Mouse (Mus musculus) heart, embryonic 11.5 days (tissue): Measurements from ENCODE around the gene Tmem258. TPM values are rescaled to one million over a fixed set of nuclear protein-coding genes. Genes with fewer than 3 reads are reported as not detected.

Experiments
- ATAC-seq: fragments of 200-750 bp; cut with Nextera tagmentation; replicated peaks from 2 replicates; pipeline ENCODE4 v1.8.0; 2017; ENCODE audit warnings: moderate library complexity; ENCODE audit not compliant: insufficient number of reproducible peaks, low FRiP score, low TSS enrichment
- H3K27ac ChIP-seq: fragments of 300-500 bp; sonication (generic); 2 replicates; pipeline ENCODE4 v1.5.1; 2014; ENCODE audit warnings: mild to moderate bottlenecking, low read depth, low read length
- H3K27me3 ChIP-seq: fragments of 300-500 bp; sonication (generic); 2 replicates; pipeline ENCODE4 v1.6.1; 2014; ENCODE audit warnings: mild to moderate bottlenecking, low read length, mixed read lengths; ENCODE audit not compliant: control insufficient read depth, insufficient read depth
- H3K36me3 ChIP-seq: fragments of 300-500 bp; sonication (generic); 2 replicates; pipeline ENCODE4 v1.6.1; 2014; ENCODE audit warnings: mild to moderate bottlenecking, low read length, moderate library complexity, mixed read lengths; ENCODE audit not compliant: control insufficient read depth, insufficient read depth
- H3K4me1 ChIP-seq: fragments of 300-500 bp; sonication (generic); 2 replicates; pipeline ENCODE4 v1.6.1; 2014; ENCODE audit warnings: low read length; ENCODE audit not compliant: control insufficient read depth, insufficient read depth
- H3K4me2 ChIP-seq: fragments of 300-500 bp; sonication (generic); 2 replicates; pipeline ENCODE4 v1.6.1; 2014; ENCODE audit warnings: mild to moderate bottlenecking, moderate library complexity
- H3K4me3 ChIP-seq: fragments of 300-500 bp; sonication (generic); 2 replicates; pipeline ENCODE4 v1.5.1; 2014; ENCODE audit warnings: low read depth, low read length
- H3K9ac ChIP-seq: fragments of 300-500 bp; sonication (generic); 2 replicates; pipeline ENCODE4 v1.6.1; 2014; ENCODE audit warnings: mild to moderate bottlenecking, low read depth, low read length, moderate library complexity
- H3K9me3 ChIP-seq: fragments of 300-500 bp; sonication (generic); replicated peaks from 2 replicates; pipeline ENCODE4 v1.6.1; 2016; ENCODE audit warnings: low read length; ENCODE audit not compliant: control insufficient read depth
- WGBS: fragments of 180-500 bp; shearing (Covaris S2); extraction: QIAGEN DNeasy Blood & Tissue Kit; methylation state at CpG from one replicate; pipeline ENCODE4 v1.1.7; 2014; ENCODE audit not compliant: insufficient replicate concordance; 5-methylcytosine and 5-hydroxymethylcytosine counted together
- polyA plus RNA-seq: library from polyadenylated mRNA; unstranded; fragments of >200 nt; fragmentation: Nextera tagmentation; extraction: Ambion mirVana; gene quantifications from 2 replicates; pipeline ENCODE4 v1.2.1, GENCODE M21; 2014

Tmem258 gene
- polyA plus RNA-seq, 1 experiment from 2014 or later = 412 TPM

GRCm38 (mm10) chr19:10198723-10199122 lies 5.1 kb upstream of the Tmem258 start:
- H3K27me3 ChIP-seq = no peaks in the 10 kb centered on the region
- no peak overlapping the region for H3K4me3 ChIP-seq
- 27% methylated on average over 3 of the region's 3 CpGs for WGBS
- no peak for ATAC-seq
- no peak overlapping the region for H3K4me2 ChIP-seq
- H3K27ac ChIP-seq = no peak overlapping the region
- no peak overlapping the region for H3K9ac ChIP-seq
- peaks cover 34% of the 10 kb centered on the region for H3K36me3 ChIP-seq
- no peaks in the 10 kb centered on the region for H3K9me3 ChIP-seq
- peaks cover 8% of the 10 kb centered on the region for H3K4me1 ChIP-seq

- peak overlapping the region; percentile 93 for H3K9ac ChIP-seq
- H3K4me2 ChIP-seq = peak overlapping the region; percentile 82
- H3K27me3 ChIP-seq = no peaks in the 10 kb centered on the region
- H3K27ac ChIP-seq = peak overlapping the region; percentile 85
- WGBS = 3% methylated on average over 23 of the region's 23 CpGs
- H3K36me3 ChIP-seq = peaks cover 22% of the 10 kb centered on the region
- peak overlapping the region; percentile 99 for H3K4me3 ChIP-seq
- peak; percentile 55; the same call in 1 of the 2 replicates for ATAC-seq
- H3K9me3 ChIP-seq = no peaks in the 10 kb centered on the region
- H3K4me1 ChIP-seq = peaks cover 14% of the 10 kb centered on the region
Observed at GRCm38 (mm10) chr19:10203146-10203847, 517 bp upstream of the Tmem258 start.

GRCm38 (mm10) chr19:10204616-10205001 lies 795 bp downstream of the Tmem258 start:
- peaks cover 26% of the 10 kb centered on the region for H3K36me3 ChIP-seq

GRCm38 (mm10) chr19:10205051-10205450 lies 1.2 kb downstream of the Tmem258 start:
- Histone ChIP-seq H3K9me3 (no peaks in the 10 kb centered on the region), H3K27me3 (no peaks in the 10 kb centered on the region), H3K4me1 (peaks cover 14% of the 10 kb centered on the region), H3K4me3 (peak overlapping the region; percentile 99), H3K36me3 (peaks cover 26% of the 10 kb centered on the region), H3K27ac (no peak overlapping the region), H3K9ac (no peak overlapping the region; the same call in 1 of the 2 replicates), H3K4me2 (peak overlapping the region; percentile 82)
- no peak for ATAC-seq
- WGBS = 72% methylated on average over 6 of the region's 6 CpGs

More at GRCm38 (mm10) chr19:10204616-10205001, 795 bp downstream of the Tmem258 start:
- H3K4me2 ChIP-seq = peak overlapping the region; percentile 82
- H3K4me1 ChIP-seq = peaks cover 14% of the 10 kb centered on the region
- no peaks in the 10 kb centered on the region for H3K27me3 ChIP-seq
- peak overlapping the region; percentile 85 for H3K27ac ChIP-seq
- H3K9me3 ChIP-seq = no peaks in the 10 kb centered on the region
- H3K4me3 ChIP-seq = peak overlapping the region; percentile 99
- H3K9ac ChIP-seq = peak overlapping the region; percentile 93
- ATAC-seq = no peak; the same call in 1 of the 2 replicates
- WGBS = 3% methylated on average over 5 of the region's 5 CpGs

DNA sequence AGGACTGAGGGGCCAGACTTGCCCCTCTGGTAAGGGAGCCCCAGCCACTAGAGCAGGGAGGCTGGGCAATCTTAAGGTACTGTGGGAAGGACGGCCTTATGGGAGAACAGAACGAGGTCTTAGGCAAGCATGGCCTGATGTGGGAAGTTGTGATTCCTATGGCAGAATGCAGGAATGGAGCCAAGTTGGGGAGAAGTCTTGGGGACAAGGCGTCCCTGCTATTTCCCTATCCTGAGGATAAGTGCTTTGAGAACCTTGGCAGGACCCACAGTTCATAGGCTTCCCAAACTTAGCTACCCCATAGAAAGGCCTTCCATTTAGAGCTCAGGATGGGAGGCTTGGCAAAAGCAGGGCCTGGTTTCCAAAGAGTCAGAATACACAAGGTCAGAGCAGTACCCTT lies 5.0 kb downstream of the Tmem258 start:
- Histone ChIP-seq H3K4me2 (no peak overlapping the region), H3K27ac (no peak overlapping the region), H3K4me3 (no peak overlapping the region), H3K36me3 (peaks cover 23% of the 10 kb centered on the region), H3K9ac (no peak overlapping the region), H3K9me3 (no peaks in the 10 kb centered on the region), H3K4me1 (peaks cover 7% of the 10 kb centered on the region), H3K27me3 (no peaks in the 10 kb centered on the region)
- ATAC-seq = no peak
- 77% methylated on average over 3 of the region's 3 CpGs for WGBS

DNA sequence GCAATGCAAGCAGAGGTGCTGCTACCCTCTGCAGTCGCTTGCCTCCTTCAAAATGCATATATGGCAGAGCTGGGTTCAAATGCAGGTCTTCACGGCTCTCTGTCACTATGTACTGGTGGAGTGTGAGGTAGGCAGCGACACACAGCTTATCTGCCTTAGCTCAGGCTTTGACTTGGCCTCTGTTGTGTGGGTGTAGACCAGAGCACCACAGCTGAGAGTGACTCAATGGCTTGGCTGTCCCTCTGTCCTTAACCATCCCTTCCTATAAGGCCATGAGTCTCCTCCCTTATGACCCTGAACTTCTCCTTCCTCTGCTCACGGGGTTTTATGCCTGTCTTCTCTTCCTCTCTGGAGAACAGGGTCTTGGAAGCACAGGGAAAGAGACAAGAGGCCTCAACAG lies 7.1 kb downstream of the Tmem258 start:
- Histone ChIP-seq H3K27ac (no peak overlapping the region), H3K4me1 (no peaks in the 10 kb centered on the region), H3K9ac (no peak overlapping the region), H3K4me2 (no peak overlapping the region), H3K27me3 (no peaks in the 10 kb centered on the region), H3K4me3 (no peak overlapping the region), H3K9me3 (no peaks in the 10 kb centered on the region), H3K36me3 (peaks cover 23% of the 10 kb centered on the region)
- WGBS = 74% methylated on average over 4 of the region's 4 CpGs
- ATAC-seq = no peak

- 85% methylated on average over 10 of the region's 10 CpGs for WGBS
- H3K27ac ChIP-seq = no peak overlapping the region
- no peak overlapping the region for H3K9ac ChIP-seq
- H3K36me3 ChIP-seq = peaks cover 14% of the 10 kb centered on the region
- no peak for ATAC-seq
- no peak overlapping the region for H3K4me3 ChIP-seq
- H3K9me3 ChIP-seq = no peaks in the 10 kb centered on the region
- H3K4me1 ChIP-seq = no peaks in the 10 kb centered on the region
- H3K27me3 ChIP-seq = no peaks in the 10 kb centered on the region
- H3K4me2 ChIP-seq = no peak overlapping the region
Observed at GRCm38 (mm10) chr19:10213796-10214471, 10.1 kb downstream of the Tmem258 start.

GRCm38 (mm10) chr19:10216101-10216500 lies 12.3 kb downstream of the Tmem258 start:
- WGBS = 71% methylated on average over 8 of the region's 8 CpGs

More at GRCm38 (mm10) chr19:10216101-10216500, 12.3 kb downstream of the Tmem258 start:
- no peak for ATAC-seq
- Histone ChIP-seq H3K27ac (no peak overlapping the region), H3K27me3 (no peaks in the 10 kb centered on the region), H3K36me3 (peaks cover 4% of the 10 kb centered on the region; the same call in 1 of the 2 replicates), H3K4me2 (no peak overlapping the region), H3K4me3 (no peak overlapping the region), H3K4me1 (no peaks in the 10 kb centered on the region), H3K9ac (no peak overlapping the region), H3K9me3 (no peaks in the 10 kb centered on the region)
